Mouse (Mus musculus) brain, embryonic 14.5 days (tissue): ENCODE data around the gene Dnajc6. TPM values are rescaled to one million over a fixed set of nuclear protein-coding genes. Genes with fewer than 3 reads are reported as not detected.
A peak's percentile ranks its signal among the peaks of the same experiment; 100 is the strongest.

ENCODE experiments used
- DNase-seq: peaks from one replicate; pipeline ENCODE4 v3.0.0-alpha.2; 2011; ENCODE audit warnings: low read depth
- CTCF ChIP-seq: fragments of 200-500 bp; IDR thresholded peaks from 2 replicates; pipeline ENCODE4 v1.5.1; 2012; ENCODE audit warnings: inconsistent platforms, mild to moderate bottlenecking, moderate library complexity, borderline replicate concordance; ENCODE audit not compliant: insufficient read depth, insufficient read length; ENCODE audit errors: extremely low read depth
- POLR2A ChIP-seq: fragments of 200-500 bp; IDR thresholded peaks from 2 replicates; pipeline ENCODE4 v1.6.1; 2012; ENCODE audit warnings: mild to moderate bottlenecking, inconsistent platforms, borderline replicate concordance; ENCODE audit not compliant: poor library complexity, insufficient read depth, insufficient read length, severe bottlenecking; ENCODE audit errors: extremely low read depth
- polyA plus RNA-seq: library from polyadenylated mRNA; depleted of rRNA; stranded (reverse); fragments of >200 nt; gene quantifications from 2 replicates; pipeline ENCODE4 v1.2.3, GENCODE M21; 2012

Dnajc6 gene
- polyA plus RNA-seq, 1 experiment: 56.5 TPM

DNA sequence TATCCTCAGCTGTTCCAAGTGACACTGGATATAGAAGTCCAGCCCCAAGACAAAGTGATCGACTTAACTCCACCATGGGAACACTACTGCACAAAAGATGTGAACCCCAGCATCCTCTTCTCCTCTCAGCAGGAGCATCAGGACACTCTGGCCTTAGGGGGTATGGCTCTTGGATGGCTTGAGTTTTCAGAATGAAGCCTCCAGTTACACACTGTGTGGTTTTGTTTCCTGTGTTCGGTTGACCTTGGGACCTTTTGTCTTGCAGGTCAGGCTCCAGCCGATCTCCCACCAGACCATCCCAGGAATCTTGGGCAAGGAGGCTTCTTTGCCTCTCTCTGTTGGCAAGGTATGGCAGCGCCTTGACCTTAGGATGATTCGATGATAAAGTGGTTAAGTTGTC lies 120.1 kb downstream of the Dnajc6 start:
- TF ChIP-seq CTCF (no peak), POLR2A (no peak)
- DNase-seq: no peak

DNA sequence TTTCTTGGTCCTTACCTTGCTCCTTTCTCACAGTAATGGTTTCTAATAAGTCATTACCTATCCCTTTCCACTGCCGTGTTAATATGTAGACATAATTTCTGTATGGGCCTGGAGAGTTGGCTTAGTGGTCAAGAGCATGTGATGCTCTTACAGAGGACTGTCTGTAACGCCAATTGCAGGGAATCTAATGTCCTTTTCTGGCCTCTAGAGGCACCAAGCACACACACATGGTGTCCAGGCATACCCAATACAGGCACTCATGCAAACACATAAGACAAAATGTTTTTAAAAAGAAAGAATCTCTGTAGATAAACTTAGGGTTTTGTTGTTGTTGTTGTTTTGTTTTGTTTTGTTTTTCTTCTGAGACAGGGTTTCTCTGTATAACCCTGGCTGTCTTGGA lies 121.3 kb downstream of the Dnajc6 start:
- TF ChIP-seq POLR2A: no peak
- no peak for TF ChIP-seq CTCF
- DNase-seq: no peak

DNA sequence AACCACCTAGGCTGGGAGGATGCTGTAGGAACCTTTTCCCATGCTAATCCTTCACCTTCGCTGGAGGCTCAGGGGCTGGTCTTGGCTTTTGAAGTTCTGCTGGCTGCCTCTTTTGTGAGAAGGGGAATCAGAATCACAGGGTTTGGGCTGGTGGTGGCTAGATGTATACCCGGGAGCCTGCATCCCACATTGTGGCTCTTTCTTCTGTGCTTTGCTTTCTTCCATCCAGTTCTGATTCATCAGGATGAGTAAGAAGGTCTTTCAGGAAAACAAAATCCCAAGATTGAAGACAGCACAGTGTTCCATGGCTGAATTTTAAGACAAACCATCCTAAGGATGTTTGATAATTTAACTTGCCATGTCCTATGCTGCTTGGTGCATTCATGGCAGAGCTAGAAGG lies 123.8 kb downstream of the Dnajc6 start:
- TF ChIP-seq CTCF (no peak), POLR2A (no peak)
- no peak for DNase-seq

DNA sequence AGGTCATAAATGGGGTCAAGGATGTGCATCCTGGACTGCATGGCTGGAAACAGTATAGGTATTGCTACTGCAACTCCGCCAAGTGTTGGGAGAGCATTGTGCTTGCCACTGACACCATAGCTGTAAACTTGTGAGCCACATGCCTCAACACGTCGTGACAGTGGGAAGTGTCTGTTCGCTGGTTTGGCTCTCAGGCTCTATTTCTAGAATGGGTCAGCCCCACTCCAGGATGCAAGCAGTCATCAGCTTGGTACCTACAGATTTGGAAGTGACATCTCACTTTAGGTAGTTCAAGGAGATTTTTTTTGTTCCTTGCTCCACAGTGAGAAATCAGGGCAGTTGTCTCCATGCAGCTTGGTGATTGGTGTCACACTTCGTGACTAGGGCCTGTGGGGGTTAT lies 124.8 kb downstream of the Dnajc6 start:
- no peak for TF ChIP-seq CTCF
- no peak for TF ChIP-seq POLR2A

DNA sequence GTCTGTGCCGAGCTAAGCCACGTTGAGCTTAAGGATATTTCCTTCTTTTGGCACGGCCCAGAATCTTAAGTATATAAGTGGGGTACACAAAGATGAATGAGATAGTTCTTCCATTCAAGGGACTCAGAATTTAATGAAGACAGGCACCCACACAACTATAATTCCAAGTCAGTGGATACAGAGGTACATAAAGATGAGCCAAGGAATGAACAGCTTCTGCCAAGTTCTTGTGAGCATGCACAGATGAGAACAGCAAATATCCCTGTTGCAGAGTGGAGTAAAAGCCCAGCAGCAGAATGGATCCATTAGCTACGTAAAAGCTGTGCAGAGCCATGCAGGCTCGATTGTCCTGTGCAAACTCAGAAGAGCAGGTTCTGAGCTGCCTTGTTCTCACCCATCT lies 128.8 kb downstream of the Dnajc6 start:
- TF ChIP-seq CTCF: no peak
- no peak for DNase-seq

More for the DNA sequence above, 124.8 kb downstream of the Dnajc6 start:
- DNase-seq: no peak

DNA sequence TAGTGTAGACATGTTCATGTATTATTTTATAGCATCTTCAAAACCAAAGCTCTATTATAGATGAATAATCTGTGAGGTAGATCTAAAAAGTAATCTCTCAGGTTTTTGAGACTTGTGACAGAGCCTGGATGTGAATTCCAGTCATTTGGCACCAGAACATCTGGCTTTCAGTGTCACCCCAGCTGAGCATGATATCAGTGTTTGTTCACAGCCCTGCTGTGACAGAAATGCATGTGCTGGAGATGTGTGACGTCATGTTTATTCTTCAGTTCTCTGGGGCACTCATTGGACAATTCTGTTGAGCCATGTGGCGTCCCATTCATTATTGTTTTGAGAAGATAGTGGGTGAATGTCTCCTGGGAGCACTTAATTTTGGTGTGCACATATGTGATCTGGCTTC lies 139.1 kb downstream of the Dnajc6 start:
- TF ChIP-seq POLR2A (no peak), CTCF (no peak)
- DNase-seq: no peak

DNA sequence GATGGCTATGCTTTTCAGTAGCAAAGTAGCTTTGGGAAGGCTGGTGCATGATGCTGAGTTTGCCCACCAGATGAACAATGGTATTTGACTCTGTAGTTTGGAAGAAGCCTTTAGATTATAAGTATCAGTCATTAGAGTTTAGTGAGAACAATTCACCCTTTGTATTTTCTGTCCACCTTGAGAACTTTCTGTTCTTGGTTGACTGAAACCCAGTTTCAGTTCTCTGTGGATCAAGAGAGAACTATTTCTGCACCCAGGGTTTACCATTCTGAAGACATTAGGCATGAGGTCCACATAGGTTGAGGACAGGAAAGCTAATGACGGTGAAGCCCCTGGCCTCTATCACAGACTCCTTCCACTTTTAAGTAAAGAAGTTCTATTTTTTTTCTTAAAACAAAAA lies 141.0 kb downstream of the Dnajc6 start:
- no peak for TF ChIP-seq POLR2A
- TF ChIP-seq CTCF: no peak
- no peak for DNase-seq

DNA sequence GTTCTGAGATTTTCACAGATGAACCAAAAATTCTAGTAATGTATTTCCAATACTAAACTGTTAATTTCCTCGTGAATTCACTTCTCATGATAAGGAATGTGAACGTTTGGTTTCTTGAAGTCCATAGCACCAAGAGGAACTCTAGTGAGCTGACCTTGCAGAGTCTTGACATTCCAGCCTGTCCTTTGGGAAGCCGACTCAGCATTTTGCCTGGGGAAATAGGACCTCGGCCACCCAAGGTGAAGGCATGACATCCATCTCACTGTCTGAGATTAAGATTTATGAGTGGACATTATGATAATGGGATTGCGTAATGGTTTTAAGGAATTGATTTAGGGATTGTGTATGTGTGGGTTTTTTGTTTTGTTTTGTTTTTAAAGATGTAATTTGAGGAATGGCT lies 144.2 kb downstream of the Dnajc6 start:
- no peak for DNase-seq
- no peak for TF ChIP-seq POLR2A
- no peak for TF ChIP-seq CTCF

DNA sequence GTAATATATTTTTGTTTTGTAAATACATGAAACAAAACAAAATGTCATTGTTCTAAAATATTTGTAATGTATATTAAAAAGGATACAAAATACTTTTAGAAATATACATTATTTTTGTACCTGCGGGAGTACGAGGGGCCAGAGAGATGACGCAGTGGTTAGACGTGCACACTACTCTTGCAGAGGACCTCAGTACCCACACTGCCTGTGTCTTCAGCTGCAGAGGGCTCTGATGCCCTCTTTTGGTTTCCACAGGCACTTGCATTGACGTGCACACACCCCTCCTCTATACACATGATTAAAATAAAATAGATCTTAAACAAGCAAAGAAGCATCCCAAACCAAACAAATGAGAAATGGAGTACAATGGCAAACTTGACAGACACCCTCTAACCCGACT lies 146.3 kb downstream of the Dnajc6 start:
- TF ChIP-seq POLR2A: no peak
- no peak for TF ChIP-seq CTCF
- DNase-seq: no peak

DNA sequence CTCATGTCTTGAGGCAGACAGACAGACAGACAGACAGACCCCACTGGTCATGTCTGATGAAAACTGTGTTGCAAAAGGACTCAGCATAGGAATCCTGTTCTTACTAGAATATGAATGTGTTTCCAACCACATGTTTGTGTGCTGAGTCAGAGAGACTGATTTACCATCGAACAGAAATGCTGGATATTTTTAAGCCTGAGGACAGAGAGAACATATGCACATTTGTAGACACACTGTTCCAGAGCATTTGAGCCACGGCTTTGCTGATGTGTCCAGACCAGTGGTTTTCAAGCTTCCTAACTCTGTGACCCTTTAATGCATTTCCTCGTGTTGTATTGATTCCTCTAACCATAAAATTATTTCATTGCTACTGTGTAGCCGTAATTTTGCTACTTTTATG lies 146.8 kb downstream of the Dnajc6 start:
- DNase-seq: no peak
- no peak for TF ChIP-seq POLR2A
- TF ChIP-seq CTCF: no peak

DNA sequence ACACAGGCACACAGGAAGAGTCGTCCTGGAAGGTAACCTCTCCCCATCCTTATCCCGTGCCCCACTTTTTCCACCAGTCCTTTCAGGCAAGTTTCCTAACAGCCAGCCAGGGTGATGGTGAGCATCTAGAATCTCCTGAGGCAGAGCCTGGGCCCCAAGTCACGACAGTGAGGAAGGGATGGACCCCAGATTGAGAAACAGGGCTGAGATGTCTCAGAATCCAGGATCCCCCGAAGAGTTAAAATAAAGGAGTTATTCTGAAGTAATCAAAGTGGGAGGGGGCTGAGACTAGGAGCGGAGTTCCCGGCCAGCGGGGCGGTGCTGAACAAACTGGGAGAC lies 150.4 kb downstream of the Dnajc6 start:
- TF ChIP-seq POLR2A (no peak), CTCF (no peak)
- DNase-seq: no peak

DNA sequence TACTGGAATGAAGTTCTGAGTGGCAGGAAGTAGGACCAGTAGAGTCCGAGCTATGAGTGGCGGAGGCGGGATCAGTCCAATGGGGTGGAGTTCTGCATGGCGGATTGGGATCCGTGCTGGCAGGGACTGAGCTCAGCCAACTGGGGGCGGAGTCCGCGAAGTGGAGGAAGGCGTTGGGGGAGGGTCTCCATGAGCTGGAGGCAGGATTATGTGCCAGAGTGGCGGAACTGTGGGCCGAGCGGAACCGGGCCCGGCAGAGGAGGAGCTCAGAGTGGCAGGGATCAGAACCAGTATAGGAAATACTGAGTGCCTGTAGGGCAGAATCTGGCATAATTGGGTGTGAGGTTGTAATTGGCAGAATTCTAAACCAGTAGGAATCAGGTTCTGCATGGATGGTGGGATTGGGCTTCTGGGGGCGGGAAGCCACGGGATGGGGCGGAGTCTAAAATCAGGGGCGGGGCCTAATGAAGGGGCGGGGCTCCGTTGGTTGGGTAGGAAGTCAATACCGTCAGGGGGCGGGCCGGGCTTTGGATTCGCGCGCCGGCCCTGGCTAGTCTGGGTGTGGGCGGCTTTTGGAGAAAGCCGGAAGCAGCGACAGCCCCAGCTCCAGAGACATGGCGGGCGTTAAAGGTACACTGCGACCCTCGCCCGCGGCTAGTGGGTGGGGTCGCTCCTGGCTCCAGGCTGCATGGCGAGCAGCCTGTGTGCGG lies 150.9 kb downstream of the Dnajc6 start, which contains the start of gene Leprot:
Gene Leprot (plus strand): TSS at position 523 of the 710 bp plus-strand sequence.
- peak; percentile 99 for DNase-seq
- TF ChIP-seq POLR2A (peak; percentile 80; the same call in 1 of the 2 replicates), CTCF (no peak)

DNA sequence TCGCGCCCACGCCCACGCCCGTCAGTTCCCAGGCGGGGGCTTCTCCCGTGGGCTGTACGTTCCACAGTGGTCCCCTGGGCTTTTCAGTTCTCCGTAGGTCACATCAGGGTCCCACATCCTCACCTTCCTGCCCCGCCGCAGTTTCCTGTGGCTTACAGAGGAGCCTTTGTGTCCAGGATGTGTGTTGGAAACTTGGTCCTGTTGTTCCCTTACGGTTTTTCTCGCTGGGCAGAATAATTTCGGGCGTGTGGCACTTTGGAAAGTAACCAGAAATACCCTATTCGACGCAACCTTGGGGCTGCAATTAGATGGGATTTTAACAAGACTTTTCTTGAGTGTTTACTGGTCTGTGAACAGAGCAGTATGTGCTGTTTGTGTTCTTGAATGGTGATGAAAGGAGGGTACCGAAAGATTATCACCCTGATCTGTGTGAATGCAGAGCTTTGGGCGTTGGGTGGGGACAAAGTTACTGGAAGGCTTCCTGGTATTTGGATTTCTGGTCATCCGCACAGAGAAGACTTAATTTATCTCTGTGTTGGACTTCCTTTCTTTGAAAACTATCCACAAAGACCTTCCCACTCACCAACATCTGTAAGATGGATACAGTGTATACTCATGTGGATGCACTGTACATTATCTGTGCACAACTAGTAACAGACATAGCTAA lies 151.7 kb downstream of the Dnajc6 start:
- DNase-seq: no peak
- TF ChIP-seq POLR2A (no peak), CTCF (no peak)

DNA sequence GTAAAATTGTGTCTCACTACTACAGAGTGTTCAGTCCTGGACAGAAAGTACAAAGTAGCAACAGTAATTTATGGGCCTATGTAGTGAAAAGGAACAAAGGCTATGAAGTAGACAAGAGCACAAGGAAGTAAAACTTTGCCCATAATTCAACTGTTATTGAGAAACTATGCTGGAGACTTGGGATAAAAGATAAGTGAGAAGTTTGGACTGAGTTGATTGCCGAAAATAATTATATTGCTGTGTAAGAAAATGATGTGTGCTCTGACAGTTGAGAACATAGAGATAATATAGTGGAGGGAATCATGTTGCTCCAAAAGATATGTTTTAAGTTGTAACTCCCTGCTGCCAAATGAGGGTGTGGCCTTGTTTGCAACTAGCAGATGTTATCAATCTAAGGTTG lies 152.3 kb downstream of the Dnajc6 start:
- DNase-seq: no peak
- no peak for TF ChIP-seq POLR2A
- no peak for TF ChIP-seq CTCF
